Mouse (Mus musculus) regulatory T cell (primary cell): ENCODE data around the gene Tmem63c.

Source experiments
- in situ Hi-C: fragments of 300-600 bp; cut with MboI, MseI; formaldehyde crosslinking; loops from one replicate; pipeline ENCODE4 v1.15.1; 2025; ENCODE audit warnings: high pct_unique_total_duplicates

The Tmem63c gene

GRCm38 (mm10) chr12:87021040-87021439 lies at the start of gene Tmem63c:
Tmem63c (plus strand) TSS chr12:87021340.
- in situ Hi-C loops, result no loop called here

GRCm38 (mm10) chr12:86973216-86973615 lies 47.9 kb upstream of the Tmem63c start:
- in situ Hi-C loops, result no loop called here

GRCm38 (mm10) chr12:86973706-86974105 lies 47.4 kb upstream of the Tmem63c start:
- in situ Hi-C loops, result no loop called here

- in situ Hi-C loops, result no loop called here
Observed at GRCm38 (mm10) chr12:86974387-86975288, 46.5 kb upstream of the Tmem63c start.

- in situ Hi-C loops, result no loop called here
Observed at GRCm38 (mm10) chr12:86975761-86976160, 45.4 kb upstream of the Tmem63c start.

- in situ Hi-C loops, result no loop called here
Observed at GRCm38 (mm10) chr12:86976511-86977168, 44.5 kb upstream of the Tmem63c start.

GRCm38 (mm10) chr12:86977833-86978232 lies 43.3 kb upstream of the Tmem63c start:
- in situ Hi-C loops, result no loop called here

- in situ Hi-C loops, result no loop called here
Observed at GRCm38 (mm10) chr12:86981180-86981579, 40.0 kb upstream of the Tmem63c start.

- in situ Hi-C loops, result no loop called here
Observed at GRCm38 (mm10) chr12:86983470-86984193, 37.5 kb upstream of the Tmem63c start.

GRCm38 (mm10) chr12:86984194-86984555 lies 37.0 kb upstream of the Tmem63c start:
- in situ Hi-C loops, result no loop called here

GRCm38 (mm10) chr12:86986562-86986961 lies 34.6 kb upstream of the Tmem63c start:
- in situ Hi-C loops, result no loop called here

- in situ Hi-C loops, result no loop called here
Observed at GRCm38 (mm10) chr12:86988227-86988626, 32.9 kb upstream of the Tmem63c start.

GRCm38 (mm10) chr12:86989378-86989777 lies 31.8 kb upstream of the Tmem63c start:
- in situ Hi-C loops, result no loop called here

GRCm38 (mm10) chr12:86989890-86990754 lies 31.0 kb upstream of the Tmem63c start, which contains the start of gene Zdhhc22:
Zdhhc22 (minus strand) TSS chr12:86990430.
- in situ Hi-C loops, result no loop called here

GRCm38 (mm10) chr12:86990755-86991110 lies 30.4 kb upstream of the Tmem63c start:
- in situ Hi-C loops, result no loop called here

GRCm38 (mm10) chr12:86994166-86994565 lies 27.0 kb upstream of the Tmem63c start:
- in situ Hi-C loops, result no loop called here

GRCm38 (mm10) chr12:86994776-86995175 lies 26.4 kb upstream of the Tmem63c start:
- in situ Hi-C loops, result no loop called here

GRCm38 (mm10) chr12:86995931-86996330 lies 25.2 kb upstream of the Tmem63c start:
- in situ Hi-C loops, result no loop called here

- in situ Hi-C loops, result no loop called here
Observed at GRCm38 (mm10) chr12:86998699-86999098, 22.4 kb upstream of the Tmem63c start.

- in situ Hi-C loops, result no loop called here
Observed at GRCm38 (mm10) chr12:86999283-86999820, 21.8 kb upstream of the Tmem63c start.
